Mouse (Mus musculus) heart, postnatal 4 days (tissue): ENCODE results near the gene Tgfbr3l. TPM values are rescaled to one million over a fixed set of nuclear protein-coding genes. Genes with fewer than 3 reads are reported as not detected.
A peak's percentile ranks its signal among the peaks of the same experiment; 100 is the strongest.

ENCODE experiments used
- DNase-seq: peaks from one replicate; pipeline ENCODE4 v3.0.0; 2021
- total RNA-seq, 2 experiments: library from RNA; stranded (reverse); gene quantifications; 2 replicates each; pipeline ENCODE4 v1.2.3; 2021

Gene Tgfbr3l
- total RNA-seq, 2 experiments from 2014 or later, result 4.0 to 5.5 TPM

DNA sequence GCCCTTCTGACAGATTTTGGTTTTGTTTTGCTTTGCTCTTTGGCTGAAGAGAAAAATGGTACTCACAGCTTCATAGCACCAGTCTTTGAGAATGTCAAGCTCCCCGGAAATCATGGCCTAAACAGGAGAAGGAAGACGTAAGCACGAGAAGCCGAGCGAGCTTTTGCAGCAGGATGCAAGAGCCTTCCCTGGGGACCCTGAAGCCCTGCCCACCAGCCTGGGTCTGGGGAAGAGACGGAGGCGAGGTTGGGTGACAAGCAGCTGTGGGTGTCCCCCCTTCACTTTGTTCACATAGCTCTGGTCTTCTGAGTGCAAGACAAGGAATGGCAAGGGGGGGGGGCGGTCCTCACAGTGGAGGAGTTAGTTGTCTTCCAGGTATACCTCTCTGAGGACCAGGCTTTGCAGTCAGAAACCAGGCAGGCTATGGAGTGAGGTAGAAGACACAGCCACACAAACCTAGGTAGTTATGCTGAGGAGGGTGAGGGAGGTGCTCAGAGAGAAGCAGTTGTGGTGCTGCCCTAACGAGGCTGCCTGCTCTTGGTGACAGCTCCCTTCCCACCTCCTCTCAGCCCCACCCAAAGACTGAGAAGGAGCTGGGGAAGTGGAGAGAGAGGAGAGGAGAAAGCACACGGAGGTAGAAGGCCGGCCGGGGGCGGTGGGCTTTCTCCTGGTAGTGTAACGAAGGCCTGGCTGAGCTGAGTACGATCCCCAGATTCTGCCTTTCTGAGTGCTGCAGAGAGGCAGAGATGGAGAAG lies 17.3 kb downstream of the Tgfbr3l start:
- no peak for DNase-seq

GRCm38 (mm10) chr8:4267627-4268026 lies 19.6 kb downstream of the Tgfbr3l start:
- DNase-seq, result peak; percentile 47

GRCm38 (mm10) chr8:4269609-4270008 lies 21.6 kb downstream of the Tgfbr3l start:
- no peak for DNase-seq

- peak; percentile 95 for DNase-seq
These were observed 27.5 kb downstream of the Tgfbr3l start, which contains the start of gene Timm44 for GRCm38 (mm10) chr8:4275275-4276110. TSS of gene Timm44 (minus strand) at chr8:4275913.

- no peak for DNase-seq
These were observed 28.1 kb downstream of the Tgfbr3l start for GRCm38 (mm10) chr8:4276111-4276465.

- DNase-seq, result no peak
These were observed 44.7 kb downstream of the Tgfbr3l start for GRCm38 (mm10) chr8:4292738-4293137.

DNA sequence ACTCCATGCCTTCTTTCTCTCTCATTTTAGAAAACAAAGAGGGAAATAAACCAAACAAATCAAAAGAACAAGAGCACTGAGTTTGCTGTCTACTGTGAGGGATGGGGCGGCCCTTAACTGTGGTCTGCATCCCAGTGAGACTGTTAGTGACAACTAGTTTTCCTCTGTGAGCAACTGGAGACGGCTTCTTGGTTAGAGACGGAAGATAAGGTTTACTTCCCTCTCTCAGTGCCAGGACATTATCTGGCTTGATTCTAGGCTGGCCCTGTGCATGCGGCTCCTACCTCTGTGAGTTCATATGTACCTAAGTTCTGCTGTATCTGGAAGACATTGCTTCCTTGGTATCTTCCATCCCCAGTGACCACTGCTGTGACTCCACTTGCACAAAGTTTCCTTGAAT lies 49.8 kb downstream of the Tgfbr3l start:
- DNase-seq, result no peak

Other genes starting within 250 kb of the Tgfbr3l start
- gene Cd209f, start 142.4 kb upstream of the Tgfbr3l start, total RNA-seq, result not detected
- gene Cd209g, start 114.1 kb upstream of the Tgfbr3l start, total RNA-seq, result not detected
- gene Evi5l, start 81.6 kb upstream of the Tgfbr3l start, total RNA-seq, result 10 to 100 TPM; 19.1 to 26.0 TPM
- under 1 TPM; 0.05 to 0.07 TPM for gene Prr36, start 30.8 kb upstream of the Tgfbr3l start, total RNA-seq
- under 1 TPM; 0.14 TPM for gene Lrrc8e, start 21.4 kb upstream of the Tgfbr3l start, total RNA-seq
- 10 to 100 TPM; 66.7 to 68.9 TPM for gene Map2k7, start 9.5 kb upstream of the Tgfbr3l start, total RNA-seq
- gene Gm49320, start 9.3 kb upstream of the Tgfbr3l start, total RNA-seq, result under 1 TPM; 0.24 to 0.52 TPM
- gene Snapc2, start 4.9 kb downstream of the Tgfbr3l start, total RNA-seq, result 10 to 100 TPM; 19.5 to 21.6 TPM
- 10 to 100 TPM in 1 of 2 experiments, 1 to 10 TPM in 1; 9.6 to 10.1 TPM for gene Ctxn1, start 11.1 kb downstream of the Tgfbr3l start, total RNA-seq
- 100 to 1,000 TPM; 107 to 112 TPM for gene Timm44, start 27.7 kb downstream of the Tgfbr3l start, total RNA-seq
- 10 to 100 TPM in 1 of 2 experiments, 1 to 10 TPM in 1; 8.2 to 10.3 TPM for gene Ccl25, start 77.0 kb downstream of the Tgfbr3l start, total RNA-seq
- 10 to 100 TPM; 95.8 to 96.1 TPM for gene Elavl1, start 77.2 kb downstream of the Tgfbr3l start, total RNA-seq
- 10 to 100 TPM; 59.9 to 65.8 TPM for gene Cers4, start 244.8 kb downstream of the Tgfbr3l start, total RNA-seq